Mouse (Mus musculus): Measurements from ENCODE around the gene Pglyrp2. TPM values are rescaled to one million over a fixed set of nuclear protein-coding genes. Genes with fewer than 3 reads are reported as not detected.
A peak's percentile ranks its signal among the peaks of the same experiment; 100 is the strongest.

The Pglyrp2 gene
- total RNA-seq, 2 experiments from 2014 or later: 0.75 to 2.5 TPM

DNA sequence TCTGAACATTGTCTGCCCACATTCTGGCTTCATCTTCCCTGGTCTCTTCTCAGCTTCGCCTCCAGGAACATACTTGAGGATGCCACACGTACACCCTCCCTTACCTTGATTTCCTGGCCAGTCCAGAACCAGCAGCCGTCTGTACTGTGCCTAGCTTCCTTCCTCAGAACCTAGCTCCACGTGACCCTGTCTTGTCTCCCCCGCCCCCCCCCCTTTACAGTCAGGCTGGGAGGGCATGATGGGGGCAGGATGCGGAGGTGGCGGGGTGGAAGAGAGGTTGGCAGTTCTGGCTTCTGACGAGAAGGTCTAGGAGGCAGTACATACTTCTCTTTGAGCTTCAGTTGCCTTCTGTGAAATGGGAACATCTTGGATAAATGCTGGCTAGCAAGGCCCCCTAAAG is 20.6 kb downstream of the Pglyrp2 start, which contains the start of gene Rasal3:
Rasal3 (minus strand) TSS at position 167 of the 400 bp plus-strand sequence.
- ATAC-seq (replicated peaks; ENCODE audit: poor library complexity): peak; percentile 60

DNA sequence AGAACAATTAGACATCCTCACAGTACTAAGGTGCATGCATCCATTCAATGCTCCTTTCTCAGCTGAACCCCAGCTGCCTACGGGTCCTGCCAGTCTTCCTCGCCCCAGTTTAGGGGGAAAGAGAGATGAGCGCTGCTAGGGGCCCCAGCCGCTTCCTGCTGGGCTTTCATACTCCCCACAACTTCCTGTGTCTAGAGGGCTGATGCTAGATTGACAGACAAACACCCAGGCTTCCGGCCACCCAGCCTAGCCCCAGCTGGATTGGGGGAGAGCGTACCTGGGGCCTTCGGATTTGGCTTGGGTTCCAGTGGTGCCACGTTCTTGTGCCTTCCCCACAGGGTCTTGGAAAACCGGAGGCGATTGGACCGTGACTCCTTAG is 21.2 kb downstream of the Pglyrp2 start:
- ATAC-seq (replicated peaks; ENCODE audit: poor library complexity): peak; percentile 89

DNA sequence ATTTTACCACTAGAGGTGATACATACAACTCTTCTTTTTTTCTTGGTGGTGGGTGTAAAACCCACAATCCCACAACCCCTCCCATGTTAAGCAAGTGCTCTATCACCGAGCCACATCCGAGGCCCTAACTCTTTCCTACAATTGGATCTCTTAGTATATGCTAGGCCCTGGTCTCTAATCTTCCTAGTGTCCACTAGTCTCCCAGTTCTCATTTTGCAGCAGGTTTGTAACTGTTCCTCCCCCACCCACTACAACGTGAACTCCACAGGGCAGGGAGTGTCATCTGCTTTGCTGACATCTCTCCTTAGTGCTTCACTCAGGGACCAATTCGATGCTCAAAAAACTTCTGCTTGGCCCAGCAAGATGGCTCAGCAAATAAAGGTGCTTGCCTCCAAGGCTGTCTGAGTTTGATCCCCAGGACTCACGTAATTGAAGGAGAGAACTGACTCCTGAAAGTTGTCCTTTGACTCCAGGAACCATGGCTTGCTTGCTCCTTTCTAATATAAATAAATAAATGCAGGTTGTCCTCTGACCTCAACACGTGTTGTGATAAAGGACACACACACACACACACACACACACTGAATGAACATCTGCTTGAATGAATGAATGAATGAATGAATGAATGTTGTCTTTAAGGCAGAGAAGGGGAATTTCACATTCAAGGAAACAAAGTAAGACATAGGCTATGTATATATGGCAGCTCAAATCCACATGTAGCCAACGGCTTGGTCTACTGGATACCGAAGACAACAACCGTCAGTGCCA is 21.8 kb downstream of the Pglyrp2 start:
- ATAC-seq (replicated peaks; ENCODE audit: poor library complexity): 0 out of 2 replicates have a peak, but pooled peaks have one; percentile 8

DNA sequence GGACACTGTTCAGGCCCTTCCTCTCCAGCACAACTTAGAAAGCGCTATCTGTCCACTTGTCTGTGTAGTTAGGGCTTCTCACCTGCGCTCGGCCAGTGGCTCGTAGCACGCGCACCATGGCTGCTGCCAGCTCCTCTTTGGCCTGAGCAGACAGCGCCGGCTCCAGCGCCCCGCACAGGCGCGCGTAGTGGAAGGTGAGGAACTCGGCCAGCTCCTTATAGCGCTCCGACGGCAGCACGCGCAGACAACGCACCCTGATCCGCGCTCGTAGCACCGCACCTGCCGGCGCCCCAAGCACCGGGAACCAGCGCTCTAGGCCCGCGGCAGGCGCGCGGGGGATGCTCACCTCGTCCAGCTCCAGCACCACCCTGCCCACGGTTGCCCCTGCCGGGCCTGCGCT is 27.7 kb downstream of the Pglyrp2 start:
- ATAC-seq (replicated peaks; ENCODE audit: poor library complexity): no peak

DNA sequence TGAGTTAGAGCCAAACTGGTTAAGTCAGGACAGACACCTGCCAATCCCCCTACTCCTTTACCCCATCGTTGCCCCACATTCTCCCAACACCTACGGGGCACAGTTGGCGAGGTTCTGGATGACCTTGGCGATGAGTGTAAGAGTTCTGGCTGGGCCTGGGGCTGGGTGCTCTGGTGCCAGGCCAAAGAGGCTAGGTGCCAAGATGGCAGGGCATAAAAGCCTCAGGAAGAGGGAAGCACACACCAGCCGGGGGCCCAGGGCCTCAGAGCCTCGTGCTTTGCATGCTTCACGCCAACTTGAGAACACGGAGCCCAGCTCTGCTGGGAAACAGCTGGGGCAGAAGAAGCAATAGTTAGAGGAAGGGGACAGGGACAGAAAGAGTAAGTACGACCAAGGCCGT is 30.0 kb downstream of the Pglyrp2 start:
- no peak for ATAC-seq (replicated peaks; ENCODE audit: poor library complexity)

DNA sequence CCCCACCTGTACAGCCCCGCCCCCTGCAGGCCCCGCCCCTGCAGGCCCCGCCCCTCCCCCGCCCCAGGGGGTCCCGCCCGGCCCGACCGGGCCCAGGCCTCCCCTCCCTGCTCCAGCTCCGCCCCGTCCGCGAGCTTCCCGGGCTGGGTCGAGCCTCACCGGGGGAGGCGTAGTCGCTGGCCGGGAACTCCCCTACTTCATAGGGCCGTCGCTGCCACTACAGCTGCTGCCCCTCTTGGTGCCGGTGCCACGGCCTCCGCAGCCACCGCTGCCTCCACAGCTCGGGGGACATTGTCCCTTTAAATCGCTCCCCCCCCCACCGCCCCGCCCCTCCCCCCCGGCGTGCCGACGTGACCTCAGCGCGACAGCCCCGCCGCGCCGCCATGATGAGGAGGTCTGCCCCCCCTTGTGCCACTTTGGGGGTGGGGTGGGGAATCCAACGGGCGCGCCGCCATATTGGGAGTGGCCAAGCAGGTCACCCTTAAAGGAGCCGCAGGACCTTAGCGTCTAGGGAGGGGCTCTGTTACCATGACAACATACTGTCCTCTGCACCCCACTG is 34.8 kb downstream of the Pglyrp2 start, which contains the start of gene Wiz:
Wiz (minus strand) TSS at position 339 of the 559 bp plus-strand sequence.
- peak; percentile 87 for ATAC-seq (replicated peaks; ENCODE audit: poor library complexity)

DNA sequence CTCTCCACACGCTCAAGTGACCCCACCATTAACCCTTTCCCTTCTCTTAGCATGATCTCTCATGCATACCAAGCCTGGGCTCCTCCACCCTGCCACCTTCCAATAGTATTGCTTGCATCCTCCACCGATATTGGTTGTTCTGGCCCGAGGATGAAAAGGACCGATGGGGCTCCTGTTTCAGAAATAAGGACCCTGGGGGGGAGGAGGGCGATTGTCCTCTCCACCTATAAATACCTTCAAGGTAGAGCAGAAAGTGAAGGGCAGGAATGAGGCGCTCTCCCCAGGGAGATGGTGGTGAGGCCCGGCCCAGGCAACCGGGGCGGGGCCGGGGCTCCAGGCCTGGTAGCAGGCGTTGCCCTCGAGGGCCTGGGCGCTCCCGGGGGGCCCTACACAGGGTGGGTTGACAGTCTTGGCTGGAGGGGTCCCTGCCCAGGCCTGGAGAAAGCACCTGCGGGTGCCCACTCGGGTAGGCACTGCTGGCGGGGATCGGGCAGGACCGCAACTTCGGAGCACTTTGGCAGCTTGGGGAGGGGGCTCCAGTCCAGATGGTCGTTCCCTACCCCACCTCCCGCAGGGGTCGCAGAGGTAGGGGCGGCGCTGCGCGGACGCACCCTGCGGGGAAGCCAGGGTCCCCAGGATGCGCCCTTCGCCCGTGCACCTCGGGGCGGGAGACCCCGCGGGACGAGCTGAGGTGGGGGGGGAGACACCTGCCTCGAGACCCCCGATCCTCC is 35.4 kb downstream of the Pglyrp2 start:
- ATAC-seq (replicated peaks; ENCODE audit: poor library complexity): 0 out of 2 replicates have a peak, but pooled peaks have one; percentile 10

DNA sequence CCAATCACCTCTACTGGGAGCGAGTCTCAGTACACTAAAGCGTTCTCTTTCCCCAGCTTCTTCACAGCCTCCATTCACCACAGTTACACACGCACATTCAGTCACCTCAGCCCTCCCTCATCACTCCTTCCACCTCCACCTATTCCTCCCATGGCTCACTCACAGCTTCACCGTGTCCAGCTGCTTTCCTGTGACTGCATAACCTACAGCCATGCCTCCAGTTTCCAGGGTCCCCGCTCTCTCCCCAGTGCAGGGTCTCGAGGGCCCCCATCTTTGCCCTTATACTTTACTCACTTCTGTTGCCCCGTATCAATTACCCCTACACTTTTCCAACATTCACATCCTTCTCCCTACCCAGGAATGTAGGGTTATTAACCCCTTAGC is 36.0 kb downstream of the Pglyrp2 start:
- ATAC-seq (replicated peaks; ENCODE audit: poor library complexity): no peak

DNA sequence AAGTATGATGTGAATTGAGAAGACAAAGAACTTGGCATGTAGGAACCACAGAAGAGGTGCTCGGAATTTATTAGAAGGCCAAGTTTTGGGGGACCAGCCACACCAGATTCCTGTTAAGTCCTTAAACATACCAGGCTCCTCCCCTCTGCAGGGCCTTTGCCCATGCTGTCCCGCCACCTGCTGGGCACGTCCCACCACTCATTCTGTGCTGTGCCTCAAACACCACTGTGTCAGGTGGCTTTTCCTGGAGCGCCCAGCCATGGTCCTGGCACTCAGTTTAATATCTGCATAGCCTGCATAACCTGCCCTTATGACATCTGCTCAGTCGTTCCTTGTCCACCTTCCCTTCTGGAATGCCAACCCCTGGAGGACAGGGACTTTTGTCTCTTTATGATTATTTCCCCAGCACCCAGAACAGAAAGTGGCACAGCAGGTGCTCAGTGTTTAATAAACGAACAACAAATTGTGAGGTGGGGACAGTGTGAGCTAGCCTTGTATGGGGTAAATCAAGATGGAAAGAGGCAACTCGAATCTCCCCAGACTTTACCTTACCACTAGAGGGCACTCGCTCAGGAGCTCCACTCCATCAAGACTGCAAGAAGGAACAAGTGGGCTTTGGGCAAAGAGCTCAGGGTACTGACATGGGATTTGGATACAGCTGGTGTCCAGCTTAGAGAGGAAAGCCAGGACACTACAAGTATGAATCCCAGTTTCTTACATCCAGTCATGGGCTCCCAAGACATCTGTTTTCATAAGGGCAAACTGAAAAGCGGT is 37.1 kb downstream of the Pglyrp2 start:
- peak; percentile 56 for ATAC-seq (replicated peaks; ENCODE audit: poor library complexity)

DNA sequence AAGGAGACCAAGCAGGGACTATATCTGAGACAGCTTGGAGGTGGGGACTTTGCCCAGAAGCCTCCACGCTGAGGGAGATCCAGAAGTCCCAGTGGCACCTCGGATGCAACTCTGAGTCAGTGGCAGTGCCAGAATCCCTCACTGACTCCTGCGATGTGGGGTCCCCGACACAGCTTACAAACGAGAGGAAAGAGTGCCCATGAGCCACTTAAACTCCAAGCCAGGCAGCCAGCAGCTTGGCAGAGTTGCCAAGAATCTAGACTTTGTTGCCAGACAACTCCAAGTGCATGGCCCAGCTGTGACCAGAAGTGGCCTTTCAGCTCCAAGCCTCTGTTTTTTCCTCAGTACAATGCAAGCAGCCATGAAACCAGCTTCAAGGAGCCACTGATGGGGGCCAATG is 40.3 kb downstream of the Pglyrp2 start:
- ATAC-seq (replicated peaks; ENCODE audit: poor library complexity): no peak

DNA sequence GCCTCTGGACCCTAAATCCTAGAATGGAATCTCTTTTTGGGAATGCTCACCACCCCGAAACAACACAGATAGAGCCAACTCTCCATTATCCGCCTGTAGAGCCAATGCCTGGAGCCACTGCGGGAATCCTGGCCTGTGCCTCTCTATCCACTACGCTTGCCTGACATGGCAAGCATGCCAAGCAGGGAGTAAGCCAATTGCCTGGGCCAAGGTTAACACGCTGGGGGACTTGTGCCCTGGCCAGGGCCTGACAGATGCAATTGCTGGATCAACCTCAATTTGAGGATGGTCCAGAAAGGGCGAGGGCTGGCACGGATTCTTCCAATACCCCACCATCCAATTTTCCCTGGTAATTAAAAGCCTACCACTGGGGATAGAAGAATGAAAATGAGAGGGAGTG is 41.4 kb downstream of the Pglyrp2 start:
- no peak for ATAC-seq (replicated peaks; ENCODE audit: poor library complexity)

DNA sequence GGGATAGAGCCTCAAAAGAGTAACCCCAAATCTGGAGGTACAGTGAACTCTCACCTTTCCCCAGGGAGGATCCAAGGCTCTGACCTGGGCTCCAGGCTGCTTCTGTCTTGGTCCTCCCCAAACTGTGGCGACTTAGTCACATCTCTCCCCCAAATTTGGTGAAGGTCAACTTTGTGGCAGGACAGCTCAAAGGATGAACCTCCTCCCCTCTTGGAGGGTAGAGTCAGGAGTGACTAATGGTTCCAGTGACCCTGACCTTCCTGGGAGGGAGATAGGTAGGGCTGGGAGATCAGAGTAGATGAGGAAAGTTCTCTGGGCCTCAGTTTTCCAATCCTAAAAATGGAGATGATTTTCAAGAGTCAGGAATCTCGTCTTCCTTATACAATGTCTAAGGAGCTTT is 45.2 kb downstream of the Pglyrp2 start:
- no peak for ATAC-seq (replicated peaks; ENCODE audit: poor library complexity)

DNA sequence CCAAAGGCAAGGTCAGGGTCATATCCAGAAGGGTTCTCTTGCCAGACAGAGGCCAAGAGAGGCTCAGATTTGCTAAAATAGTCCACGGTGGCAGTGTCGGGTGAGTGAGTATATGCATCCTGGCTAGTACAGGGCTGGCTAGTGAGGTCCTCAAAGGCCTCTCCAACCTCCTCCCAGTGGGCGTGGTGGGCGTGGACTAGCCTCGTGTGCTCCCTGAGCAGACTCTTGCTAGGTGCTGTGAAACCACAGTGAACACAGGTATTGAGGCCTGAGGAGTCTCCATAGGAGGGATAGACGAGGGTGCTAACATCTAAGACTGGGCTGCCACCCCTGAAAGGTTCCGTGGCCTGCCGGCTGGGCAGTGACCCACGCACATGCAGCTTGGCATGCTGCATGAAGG is 46.8 kb downstream of the Pglyrp2 start:
- peak; percentile 44; the same call in 1 of the 2 replicates for ATAC-seq (replicated peaks; ENCODE audit: poor library complexity)

DNA sequence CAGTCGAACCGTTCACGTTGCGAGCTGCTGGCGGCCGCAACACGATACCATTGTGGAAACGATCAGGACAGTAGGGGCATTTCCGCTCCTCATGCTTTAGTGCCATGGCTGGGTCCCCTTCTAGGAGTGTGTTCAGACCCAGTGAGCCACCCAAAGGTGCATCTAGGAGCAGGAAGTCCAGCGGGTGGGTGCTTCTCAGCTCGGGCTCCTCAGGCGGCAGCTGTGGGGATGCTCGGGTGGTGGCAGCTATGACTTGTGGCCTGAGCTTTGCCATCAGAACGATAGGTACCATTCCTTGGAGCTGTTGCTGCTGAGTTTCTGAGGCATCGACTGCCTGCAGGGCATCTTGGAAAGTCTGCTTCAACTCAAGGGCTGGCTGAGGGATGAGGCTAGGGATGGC is 47.5 kb downstream of the Pglyrp2 start:
- no peak for ATAC-seq (replicated peaks; ENCODE audit: poor library complexity)

DNA sequence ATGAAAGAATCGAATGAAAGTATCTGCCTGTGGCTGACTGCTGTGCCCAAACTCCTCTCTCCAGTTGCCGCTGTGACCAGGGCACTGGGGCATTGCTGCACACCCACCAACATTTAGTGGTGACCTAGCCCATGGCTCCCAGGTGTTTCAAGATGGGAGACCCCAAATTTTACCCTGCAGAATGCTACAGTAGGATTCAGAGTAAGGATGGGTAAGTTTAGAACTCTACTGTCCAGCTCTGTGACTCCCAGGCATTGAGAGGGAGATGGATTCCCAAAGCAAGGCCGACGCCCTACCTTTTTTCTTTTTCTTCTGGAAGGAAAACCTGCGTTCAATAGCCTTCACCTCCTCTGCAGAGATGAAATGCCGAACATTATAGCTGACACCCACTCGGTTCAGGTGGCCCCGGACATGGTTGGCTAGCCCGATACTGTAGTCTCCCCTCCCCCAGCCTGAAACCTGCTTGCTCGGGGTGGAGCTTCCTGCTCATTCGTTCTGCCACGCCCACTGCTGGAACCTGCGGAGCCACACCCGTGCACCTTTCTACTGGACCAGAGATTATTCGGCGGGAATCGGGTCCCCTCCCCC is 54.9 kb downstream of the Pglyrp2 start:
- peak; percentile 24; the same call in 1 of the 2 replicates for ATAC-seq (replicated peaks; ENCODE audit: poor library complexity)

DNA sequence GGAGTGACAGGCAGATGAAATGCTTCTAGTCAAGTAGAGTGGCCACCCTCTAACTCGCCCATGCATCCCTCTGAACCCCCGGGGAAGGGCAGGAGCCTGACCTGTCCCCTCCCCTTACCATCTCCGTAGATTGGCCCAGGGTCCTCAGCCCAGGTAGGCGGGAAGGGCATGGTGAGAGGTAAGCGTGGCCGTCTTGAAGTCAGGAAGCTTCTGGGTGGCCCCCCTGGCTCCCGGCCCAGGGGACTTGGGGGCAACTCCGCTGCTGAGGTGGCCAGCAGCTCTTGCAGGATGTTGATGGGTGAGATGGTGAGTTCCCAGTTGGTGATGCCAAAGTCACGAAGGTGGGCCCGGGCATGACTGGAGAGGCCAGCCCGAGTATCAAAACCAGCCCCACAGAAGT is 56.3 kb downstream of the Pglyrp2 start:
- no peak for ATAC-seq (replicated peaks; ENCODE audit: poor library complexity)

DNA sequence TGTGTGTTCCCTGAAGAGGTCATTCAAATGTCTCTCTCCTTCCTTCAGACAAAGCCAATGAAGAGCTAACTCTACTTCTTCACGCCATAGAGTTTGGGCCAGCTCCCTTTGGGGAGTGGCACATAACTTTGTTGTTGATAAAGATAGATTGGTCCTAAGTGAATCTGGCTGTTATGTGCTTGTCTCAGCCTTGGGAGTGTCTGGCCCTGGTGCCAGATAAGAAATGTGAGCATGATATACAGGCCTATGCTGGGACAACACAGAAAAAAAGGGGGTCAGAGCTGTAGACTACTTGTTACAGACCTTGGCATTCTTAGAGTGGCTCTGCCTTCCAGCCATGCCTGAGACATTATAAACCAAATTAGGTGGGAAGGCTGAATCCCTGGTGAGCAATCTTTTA is 58.7 kb downstream of the Pglyrp2 start:
- peak; percentile 59 for ATAC-seq (replicated peaks; ENCODE audit: poor library complexity)

DNA sequence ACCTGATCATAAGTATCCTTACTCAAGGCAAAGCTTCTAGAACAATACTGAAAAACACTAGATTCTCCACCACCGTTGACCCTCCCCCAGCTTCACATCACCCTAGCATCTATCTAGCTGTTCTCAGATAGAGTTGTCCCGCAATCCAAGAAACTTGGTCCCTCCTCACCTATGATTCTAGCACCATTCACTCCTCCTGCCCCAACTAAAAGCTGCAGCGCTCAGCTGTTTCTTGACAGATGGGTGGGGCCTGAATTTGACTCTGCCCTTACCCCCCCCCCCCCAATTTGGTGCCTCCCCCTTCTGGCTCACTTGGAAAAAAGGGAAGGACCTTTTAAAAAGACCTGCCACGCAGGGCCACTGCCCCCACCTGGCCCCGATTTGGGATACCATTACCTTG is 59.1 kb downstream of the Pglyrp2 start:
- ATAC-seq (replicated peaks; ENCODE audit: poor library complexity): 0 out of 2 replicates have a peak, but pooled peaks have one; percentile 3

DNA sequence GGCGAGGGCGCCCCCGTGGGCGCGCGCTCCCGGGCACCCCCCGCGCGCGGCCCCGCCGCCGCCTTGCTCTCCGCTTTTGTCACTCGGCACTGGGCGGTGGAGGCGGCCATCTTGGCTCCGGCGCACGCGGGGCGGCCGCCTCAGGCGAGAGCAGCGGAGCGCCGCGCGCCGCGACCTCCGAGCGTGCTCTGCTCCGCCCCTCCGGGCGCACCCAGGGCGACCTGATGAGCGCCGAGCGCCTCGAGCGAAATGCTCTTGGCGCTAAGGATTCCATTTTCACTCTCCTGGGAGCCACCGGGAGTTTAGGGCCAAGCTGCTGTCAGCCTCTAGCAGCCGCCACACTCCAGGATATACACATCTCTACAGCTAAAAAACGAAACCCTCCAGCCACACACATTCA is 59.6 kb downstream of the Pglyrp2 start:
- peak; percentile 88 for ATAC-seq (replicated peaks; ENCODE audit: poor library complexity)

DNA sequence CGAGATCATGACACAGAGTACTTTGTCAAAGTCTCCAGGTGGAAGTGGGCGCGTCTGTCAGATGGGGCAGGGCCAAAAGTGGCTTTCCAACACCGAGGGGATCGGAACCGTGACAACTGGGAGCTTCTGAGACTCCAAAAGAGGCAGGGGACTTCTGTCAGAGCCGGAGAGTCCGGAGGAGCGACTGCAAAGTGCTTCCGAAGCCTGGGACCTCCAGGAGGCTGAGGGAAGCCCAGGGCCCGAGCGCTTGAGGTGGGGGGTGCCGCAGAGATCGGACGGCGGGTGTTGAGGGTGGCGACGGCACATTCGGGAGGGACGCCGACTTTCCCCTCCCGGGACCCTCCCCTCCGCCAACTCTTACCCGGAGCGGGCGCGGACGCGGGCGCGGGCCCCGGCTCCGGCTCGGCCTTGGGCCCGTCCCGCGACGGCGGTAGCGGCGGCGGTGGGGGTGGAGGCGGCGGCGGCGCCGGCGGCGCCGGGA is 60.1 kb downstream of the Pglyrp2 start:
- ATAC-seq (replicated peaks; ENCODE audit: poor library complexity): peak; percentile 27

All from megakaryocyte progenitor cell, adult 5-6 weeks (primary cell).